Mouse (Mus musculus) yolk sac, embryonic 10.5 days (tissue): Measurements from ENCODE around the gene Paip2b.
"Not testable (repeated sequence)": the region's sequence is repeated elsewhere in the genome, so short reads cannot be mapped to it uniquely, and the experiment has no call there.

ENCODE experiments used
- DNase-seq: peaks from one replicate; pipeline ENCODE4 v3.0.0-alpha.2; 2017; ENCODE audit warnings: low spot score

The Paip2b gene

GRCm38 (mm10) chr6:83831606-83832123 is at the start of gene Paip2b:
TSS of gene Paip2b (minus strand) at chr6:83831741.
- DNase-seq: peak; percentile 99

- DNase-seq: peak; percentile 2
Observed at GRCm38 (mm10) chr6:83879815-83880214, 48.3 kb upstream of the Paip2b start.

GRCm38 (mm10) chr6:83867598-83868585 is 36.4 kb upstream of the Paip2b start:
- DNase-seq: peak; percentile 36

GRCm38 (mm10) chr6:83866954-83867597 is 35.5 kb upstream of the Paip2b start, which contains the start of gene Zfp638:
TSS of gene Zfp638 (plus strand) at chr6:83867109.
- peak; percentile 93 for DNase-seq

GRCm38 (mm10) chr6:83866423-83866822 is 34.9 kb upstream of the Paip2b start:
- no peak for DNase-seq

- DNase-seq: no peak
Observed at GRCm38 (mm10) chr6:83863538-83863937, 32.0 kb upstream of the Paip2b start.

GRCm38 (mm10) chr6:83860033-83860432 is 28.5 kb upstream of the Paip2b start:
- no peak for DNase-seq

GRCm38 (mm10) chr6:83857476-83857875 is 25.9 kb upstream of the Paip2b start:
- DNase-seq: no peak

- DNase-seq: no peak
Observed at GRCm38 (mm10) chr6:83849446-83849845, 17.9 kb upstream of the Paip2b start.

GRCm38 (mm10) chr6:83846141-83846540 is 14.6 kb upstream of the Paip2b start:
- no peak for DNase-seq

- DNase-seq: no peak
Observed at GRCm38 (mm10) chr6:83844913-83845312, 13.4 kb upstream of the Paip2b start.

GRCm38 (mm10) chr6:83840086-83840485 is 8.5 kb upstream of the Paip2b start:
- DNase-seq: no peak

GRCm38 (mm10) chr6:83838046-83838445 is 6.5 kb upstream of the Paip2b start:
- no peak for DNase-seq

- DNase-seq: no peak
Observed at GRCm38 (mm10) chr6:83836826-83837225, 5.3 kb upstream of the Paip2b start.

- DNase-seq: not testable (repeated sequence)
Observed at GRCm38 (mm10) chr6:83832393-83832792, 852 bp upstream of the Paip2b start.

- no peak for DNase-seq
Observed at GRCm38 (mm10) chr6:83830941-83831605, 468 bp downstream of the Paip2b start.

- DNase-seq: no peak
Observed at GRCm38 (mm10) chr6:83821856-83822255, 9.7 kb downstream of the Paip2b start.

- no peak for DNase-seq
Observed at GRCm38 (mm10) chr6:83820727-83821515, 10.6 kb downstream of the Paip2b start.

GRCm38 (mm10) chr6:83818996-83819395 is 12.5 kb downstream of the Paip2b start:
- no peak for DNase-seq

GRCm38 (mm10) chr6:83815801-83816200 is 15.7 kb downstream of the Paip2b start:
- DNase-seq: no peak

- no peak for DNase-seq
Observed at GRCm38 (mm10) chr6:83802846-83803245, 28.7 kb downstream of the Paip2b start.
